Mouse (Mus musculus): Measurements from ENCODE around the gene Ptprn2. TPM values are rescaled to one million over a fixed set of nuclear protein-coding genes. Genes with fewer than 3 reads are reported as not detected.

The Ptprn2 gene
- polyA plus RNA-seq, 1 experiment from 2014 or later: 2.9 TPM

DNA sequence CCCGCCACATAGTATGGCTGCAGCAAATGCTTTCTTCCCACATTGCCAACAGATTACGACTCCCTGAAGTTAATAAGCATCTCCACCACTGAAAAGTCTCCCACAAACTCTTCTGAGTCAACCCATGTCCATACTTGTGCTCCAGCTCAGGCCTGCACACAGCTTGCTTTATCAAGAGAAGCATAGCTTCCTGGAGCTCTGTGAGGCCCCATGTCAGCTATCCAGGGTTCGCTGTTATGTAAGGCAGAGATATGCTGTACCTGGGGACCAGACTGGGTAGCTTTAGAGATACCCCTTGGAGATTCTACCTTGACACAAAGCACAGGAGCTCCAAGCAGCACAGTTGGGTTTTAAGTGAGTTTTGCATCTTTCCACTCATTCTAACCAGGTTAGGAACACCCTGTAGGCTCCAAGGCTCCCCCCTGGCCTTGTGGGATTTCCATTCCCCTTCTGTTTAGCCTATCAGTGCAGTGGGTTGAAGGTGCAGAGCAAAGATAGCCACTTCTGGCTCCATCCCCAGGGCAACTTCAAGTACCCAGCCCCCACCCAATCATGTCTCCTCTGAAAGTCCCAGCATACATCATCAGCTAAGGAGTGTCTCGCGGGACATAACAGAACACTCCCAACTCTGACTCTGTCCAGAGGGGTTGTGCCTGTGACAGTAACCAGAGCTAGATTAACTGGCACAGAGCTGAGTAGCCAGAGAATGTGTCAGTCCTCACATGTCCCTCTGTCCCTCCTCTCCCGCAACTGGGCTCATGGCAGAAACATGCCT lies 572.9 kb downstream of the Ptprn2 start:
- WGBS: 85% methylated on average over 6 of the region's 6 CpGs

DNA sequence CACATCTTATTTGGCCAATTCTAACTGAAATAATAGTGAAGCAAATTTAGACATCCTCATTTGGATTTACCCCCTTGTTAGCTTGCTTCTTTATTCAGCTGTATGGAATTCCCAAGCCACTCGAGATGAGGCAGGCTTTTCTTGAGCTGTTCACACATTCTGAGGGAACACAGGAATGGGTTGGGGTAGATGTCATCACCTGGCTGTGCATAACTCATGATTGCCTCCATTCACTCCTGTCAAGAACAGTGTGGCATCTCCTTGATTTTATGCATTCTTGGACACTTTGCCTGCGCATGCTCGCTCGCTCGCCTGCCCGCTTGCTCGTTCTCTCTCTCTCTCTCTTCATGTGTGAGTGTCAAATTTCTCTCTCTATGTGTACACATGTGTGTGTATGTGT lies 573.5 kb downstream of the Ptprn2 start:
- no peak overlapping the region for H3K4me3 ChIP-seq (ENCODE audit: low read depth, low read length)
- H3K4me2 ChIP-seq (ENCODE audit: low read depth): no peak overlapping the region
- no peak overlapping the region for H3K9ac ChIP-seq (ENCODE audit: low read length)
- H3K27ac ChIP-seq (ENCODE audit: low read depth, low read length): no peak overlapping the region
- WGBS: 88% methylated on average over 7 of the region's 7 CpGs
- H3K27me3 ChIP-seq (ENCODE audit: control insufficient read depth, insufficient read depth, low read length): no peaks in the 10 kb centered on the region
- ATAC-seq (ENCODE audit: insufficient read depth, low FRiP score, low TSS enrichment): no peak
- H3K4me1 ChIP-seq (ENCODE audit: control insufficient read depth, insufficient read depth, low read length): peaks cover 9% of the 10 kb centered on the region
- H3K9me3 ChIP-seq (ENCODE audit: control insufficient read depth, low read length): no peaks in the 10 kb centered on the region
- DNase-seq (ENCODE audit: low spot score): no peak
- no peaks in the 10 kb centered on the region for H3K36me3 ChIP-seq (ENCODE audit: control insufficient read depth, insufficient read depth, low read length)

More for the DNA sequence above, 572.9 kb downstream of the Ptprn2 start:
- Histone ChIP-seq H3K4me1 (ENCODE audit: control insufficient read depth, insufficient read depth, low read length) (peaks cover 9% of the 10 kb centered on the region), H3K4me2 (ENCODE audit: low read depth) (no peak overlapping the region), H3K9ac (ENCODE audit: low read length) (no peak overlapping the region), H3K27me3 (ENCODE audit: control insufficient read depth, insufficient read depth, low read length) (no peaks in the 10 kb centered on the region), H3K27ac (ENCODE audit: low read depth, low read length) (no peak overlapping the region), H3K36me3 (ENCODE audit: control insufficient read depth, insufficient read depth, low read length) (no peaks in the 10 kb centered on the region), H3K4me3 (ENCODE audit: low read depth, low read length) (no peak overlapping the region), H3K9me3 (ENCODE audit: control insufficient read depth, low read length) (no peaks in the 10 kb centered on the region)
- DNase-seq (ENCODE audit: low spot score): no peak
- ATAC-seq (ENCODE audit: insufficient read depth, low FRiP score, low TSS enrichment): no peak

DNA sequence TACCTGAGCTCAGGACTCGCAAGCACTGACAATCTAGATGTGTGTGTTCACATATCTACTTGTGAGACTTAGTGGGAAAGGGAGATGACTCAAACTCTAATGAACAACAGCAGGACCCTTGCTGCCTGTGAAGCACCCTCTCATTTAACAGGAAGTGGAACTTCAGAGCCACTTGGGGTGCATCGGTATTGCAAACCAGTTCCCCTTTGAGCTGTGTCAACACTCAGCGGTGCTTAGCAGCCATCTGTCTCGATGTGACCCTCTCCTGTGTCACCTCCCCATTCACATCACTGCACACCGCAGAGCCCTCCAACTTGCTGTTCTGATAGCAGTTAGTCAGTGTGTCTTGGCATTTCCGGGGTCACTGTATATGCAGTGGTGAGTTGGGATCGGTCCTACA lies 592.1 kb downstream of the Ptprn2 start:
- H3K4me3 ChIP-seq (ENCODE audit: low read depth, low read length): no peak overlapping the region
- no peaks in the 10 kb centered on the region for H3K9me3 ChIP-seq (ENCODE audit: control insufficient read depth, low read length)
- no peaks in the 10 kb centered on the region for H3K4me1 ChIP-seq (ENCODE audit: control insufficient read depth, insufficient read depth, low read length)
- no peaks in the 10 kb centered on the region for H3K36me3 ChIP-seq (ENCODE audit: control insufficient read depth, insufficient read depth, low read length)
- H3K27ac ChIP-seq (ENCODE audit: low read depth, low read length): no peak overlapping the region
- H3K9ac ChIP-seq (ENCODE audit: low read length): no peak overlapping the region
- DNase-seq (ENCODE audit: low spot score) (no peak), ATAC-seq (ENCODE audit: insufficient read depth, low FRiP score, low TSS enrichment) (no peak)
- WGBS: 76% methylated on average over 7 of the region's 7 CpGs
- H3K27me3 ChIP-seq (ENCODE audit: control insufficient read depth, insufficient read depth, low read length): no peaks in the 10 kb centered on the region
- H3K4me2 ChIP-seq (ENCODE audit: low read depth): no peak overlapping the region

DNA sequence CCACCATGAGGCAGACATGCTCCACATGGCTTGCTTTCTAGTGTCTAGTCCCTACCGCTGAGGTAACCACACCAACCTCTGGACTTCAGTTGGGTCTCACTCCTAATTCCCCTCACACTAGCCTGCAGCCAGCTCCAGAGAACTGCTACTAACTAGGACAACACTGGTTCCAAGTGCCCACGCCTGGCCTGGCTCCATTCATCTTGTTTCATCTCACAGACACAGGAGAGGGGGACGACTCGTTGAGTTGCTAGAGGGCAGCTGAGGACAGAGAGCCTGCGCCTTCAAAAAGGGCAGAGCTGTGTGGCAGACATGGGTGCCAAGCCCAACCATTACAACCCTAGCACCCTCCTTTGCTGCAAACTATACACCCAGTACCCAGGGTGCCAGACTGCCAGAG lies 593.4 kb downstream of the Ptprn2 start:
- no peak overlapping the region for H3K4me2 ChIP-seq (ENCODE audit: low read depth)
- no peaks in the 10 kb centered on the region for H3K27me3 ChIP-seq (ENCODE audit: control insufficient read depth, insufficient read depth, low read length)
- ATAC-seq (ENCODE audit: insufficient read depth, low FRiP score, low TSS enrichment) (no peak), DNase-seq (ENCODE audit: low spot score) (no peak)
- no peak overlapping the region for H3K9ac ChIP-seq (ENCODE audit: low read length)
- H3K9me3 ChIP-seq (ENCODE audit: control insufficient read depth, low read length): no peaks in the 10 kb centered on the region
- H3K36me3 ChIP-seq (ENCODE audit: control insufficient read depth, insufficient read depth, low read length): no peaks in the 10 kb centered on the region
- 91% methylated on average over 5 of the region's 5 CpGs for WGBS
- H3K4me1 ChIP-seq (ENCODE audit: control insufficient read depth, insufficient read depth, low read length): no peaks in the 10 kb centered on the region
- no peak overlapping the region for H3K4me3 ChIP-seq (ENCODE audit: low read depth, low read length)
- no peak overlapping the region for H3K27ac ChIP-seq (ENCODE audit: low read depth, low read length)

DNA sequence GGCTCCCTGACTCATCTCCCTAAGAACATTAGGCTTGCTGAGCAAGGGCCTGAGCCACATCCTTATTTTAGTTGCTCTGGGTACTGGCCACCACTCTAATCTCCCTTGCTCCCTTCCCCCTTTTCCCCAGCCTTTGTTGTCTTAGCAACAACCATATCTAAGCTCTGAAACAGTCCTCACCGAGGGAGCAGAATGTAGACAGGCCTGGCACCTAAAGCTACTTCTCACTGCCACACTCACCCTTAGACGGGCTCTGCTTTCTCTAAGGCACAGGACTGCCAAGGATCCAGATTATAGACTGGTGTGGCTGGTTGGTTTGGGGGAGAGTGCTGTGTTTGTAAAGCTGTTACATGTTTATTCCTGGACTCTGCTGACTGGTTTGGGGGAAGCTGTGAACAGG lies 594.2 kb downstream of the Ptprn2 start:
- Histone ChIP-seq H3K27me3 (ENCODE audit: control insufficient read depth, insufficient read depth, low read length) (no peaks in the 10 kb centered on the region), H3K27ac (ENCODE audit: low read depth, low read length) (no peak overlapping the region), H3K9ac (ENCODE audit: low read length) (no peak overlapping the region), H3K4me1 (ENCODE audit: control insufficient read depth, insufficient read depth, low read length) (no peaks in the 10 kb centered on the region), H3K9me3 (ENCODE audit: control insufficient read depth, low read length) (no peaks in the 10 kb centered on the region), H3K4me2 (ENCODE audit: low read depth) (no peak overlapping the region), H3K36me3 (ENCODE audit: control insufficient read depth, insufficient read depth, low read length) (no peaks in the 10 kb centered on the region), H3K4me3 (ENCODE audit: low read depth, low read length) (no peak overlapping the region)
- DNase-seq (ENCODE audit: low spot score): no peak
- WGBS: 80% methylated on average over 2 of the region's 2 CpGs
- no peak for ATAC-seq (ENCODE audit: insufficient read depth, low FRiP score, low TSS enrichment)

DNA sequence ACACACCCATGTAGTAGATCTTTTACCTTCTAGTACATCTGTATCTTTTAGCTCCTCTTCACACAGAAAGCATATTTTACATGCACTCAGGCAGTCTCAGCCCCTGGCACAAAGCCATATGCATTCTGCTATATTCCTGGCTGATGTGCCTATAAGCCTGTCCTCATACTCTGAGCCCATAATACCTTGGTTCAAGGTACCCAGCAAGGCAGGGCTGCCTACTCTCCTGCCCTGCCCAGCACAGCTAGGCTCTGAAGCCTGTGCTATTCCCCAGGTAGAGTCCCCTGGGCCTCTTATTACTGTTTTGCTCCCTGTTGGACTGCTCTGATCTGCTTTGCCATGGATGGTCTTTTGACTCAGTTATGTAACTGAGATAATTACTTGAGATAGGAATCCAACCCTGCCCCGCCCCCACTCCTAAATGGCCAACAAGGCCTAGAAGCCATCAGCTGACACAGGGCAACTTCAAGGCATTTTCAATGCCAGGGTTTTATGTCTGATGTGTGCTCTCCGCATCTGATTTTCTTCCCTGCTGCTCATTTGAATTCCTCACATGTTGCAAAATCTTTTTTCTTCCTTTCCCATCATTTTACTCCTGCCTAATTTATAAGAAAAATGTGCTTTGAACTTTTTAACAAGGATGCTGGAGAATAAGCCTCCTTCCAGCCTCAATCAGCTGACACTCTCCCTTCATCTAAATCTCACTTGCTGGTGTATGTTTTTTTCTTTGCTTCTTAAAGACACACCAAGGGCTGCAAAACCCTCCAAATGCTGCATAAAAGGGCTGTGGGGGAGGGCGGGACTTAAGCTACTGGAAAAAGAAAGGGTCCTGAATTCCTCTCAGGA lies 598.6 kb downstream of the Ptprn2 start:
- WGBS: 82% methylated on average over 3 of the region's 3 CpGs
- no peak overlapping the region for H3K4me2 ChIP-seq (ENCODE audit: low read depth)

DNA sequence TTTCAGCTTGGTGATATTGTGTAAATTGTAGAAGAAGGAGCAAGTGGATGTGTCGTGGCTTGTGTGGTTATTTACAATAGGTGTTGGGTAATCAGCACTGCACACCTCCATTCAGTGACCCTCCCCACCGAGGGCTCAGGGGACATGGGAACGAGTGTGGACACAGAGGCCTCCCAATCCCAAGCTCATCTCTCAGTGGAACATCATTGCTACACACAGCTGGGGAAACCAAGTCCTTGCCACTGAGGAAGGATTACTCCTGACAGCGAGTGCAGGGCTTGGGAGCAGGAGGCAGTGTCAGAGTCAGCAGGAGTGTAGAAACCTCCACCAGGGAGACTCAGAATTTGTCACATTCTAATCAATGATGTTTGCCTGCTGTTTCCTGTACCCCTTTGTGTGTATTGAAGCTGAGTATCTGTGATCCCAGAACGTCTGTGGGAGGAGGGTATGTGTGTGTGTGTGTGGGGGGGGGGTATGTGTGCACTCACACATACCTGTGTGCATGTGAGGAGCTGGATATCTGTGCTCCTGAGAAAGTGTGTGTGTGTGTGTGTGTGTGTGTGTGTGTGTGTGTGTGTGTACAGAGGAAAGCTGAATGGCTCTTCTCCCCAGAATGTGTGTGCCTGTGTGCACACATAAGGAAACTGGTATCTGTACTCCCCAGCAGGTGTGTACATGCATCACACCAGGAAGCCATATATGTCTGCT lies 599.3 kb downstream of the Ptprn2 start:
- Histone ChIP-seq H3K9ac (ENCODE audit: low read length) (no peak overlapping the region), H3K27ac (ENCODE audit: low read depth, low read length) (no peak overlapping the region), H3K4me1 (ENCODE audit: control insufficient read depth, insufficient read depth, low read length) (no peaks in the 10 kb centered on the region), H3K27me3 (ENCODE audit: control insufficient read depth, insufficient read depth, low read length) (no peaks in the 10 kb centered on the region), H3K9me3 (ENCODE audit: control insufficient read depth, low read length) (no peaks in the 10 kb centered on the region), H3K4me3 (ENCODE audit: low read depth, low read length) (no peak overlapping the region), H3K36me3 (ENCODE audit: control insufficient read depth, insufficient read depth, low read length) (no peaks in the 10 kb centered on the region), H3K4me2 (ENCODE audit: low read depth) (no peak overlapping the region)
- ATAC-seq (ENCODE audit: insufficient read depth, low FRiP score, low TSS enrichment) (no peak), DNase-seq (ENCODE audit: low spot score) (no peak)
- 56% methylated on average over 5 of the region's 5 CpGs for WGBS

More for the DNA sequence above, 598.6 kb downstream of the Ptprn2 start:
- H3K27ac ChIP-seq (ENCODE audit: low read depth, low read length): no peak overlapping the region
- ATAC-seq (ENCODE audit: insufficient read depth, low FRiP score, low TSS enrichment): no peak
- no peaks in the 10 kb centered on the region for H3K9me3 ChIP-seq (ENCODE audit: control insufficient read depth, low read length)
- no peak overlapping the region for H3K9ac ChIP-seq (ENCODE audit: low read length)
- no peak for DNase-seq (ENCODE audit: low spot score)
- no peaks in the 10 kb centered on the region for H3K27me3 ChIP-seq (ENCODE audit: control insufficient read depth, insufficient read depth, low read length)
- no peaks in the 10 kb centered on the region for H3K4me1 ChIP-seq (ENCODE audit: control insufficient read depth, insufficient read depth, low read length)
- H3K4me3 ChIP-seq (ENCODE audit: low read depth, low read length): no peak overlapping the region
- H3K36me3 ChIP-seq (ENCODE audit: control insufficient read depth, insufficient read depth, low read length): no peaks in the 10 kb centered on the region

DNA sequence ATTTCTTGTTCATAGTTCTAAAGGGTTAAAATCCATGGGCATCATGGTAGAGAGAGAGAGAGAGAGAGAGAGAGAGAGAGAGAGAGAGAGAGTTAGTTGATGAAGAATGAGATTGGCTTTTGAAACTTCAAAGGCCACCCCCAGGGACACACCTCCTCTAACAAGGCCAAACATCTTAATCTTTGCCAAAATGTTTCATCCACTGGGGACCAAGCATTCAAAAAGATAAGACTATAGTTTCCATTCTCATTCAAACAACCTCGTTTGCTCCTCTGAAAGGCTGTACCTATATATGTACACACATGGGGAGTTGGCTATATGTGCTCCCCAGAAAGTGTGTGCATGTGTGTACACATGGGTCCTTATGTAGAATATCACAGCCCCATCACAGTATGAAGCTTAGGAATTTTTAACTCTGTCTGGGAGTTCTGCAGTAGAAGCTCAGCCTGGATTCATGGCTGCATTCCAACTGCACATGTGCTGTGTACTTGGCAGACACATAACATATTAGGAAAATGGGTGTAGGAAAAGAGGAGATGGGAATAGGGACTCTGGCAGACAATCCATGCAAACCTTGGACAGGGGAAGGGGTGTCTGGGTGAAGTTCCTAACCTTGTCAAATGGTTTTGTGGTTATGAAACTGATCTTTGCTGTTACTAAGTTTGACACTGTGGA lies 600.3 kb downstream of the Ptprn2 start:
- no peak overlapping the region for H3K4me2 ChIP-seq (ENCODE audit: low read depth)
- DNase-seq (ENCODE audit: low spot score): no peak
- no peak for ATAC-seq (ENCODE audit: insufficient read depth, low FRiP score, low TSS enrichment)
- no peak overlapping the region for H3K27ac ChIP-seq (ENCODE audit: low read depth, low read length)
- H3K27me3 ChIP-seq (ENCODE audit: control insufficient read depth, insufficient read depth, low read length): no peaks in the 10 kb centered on the region
- WGBS: 82% methylated on average over 1 of the region's 1 CpGs
- no peaks in the 10 kb centered on the region for H3K36me3 ChIP-seq (ENCODE audit: control insufficient read depth, insufficient read depth, low read length)
- H3K9me3 ChIP-seq (ENCODE audit: control insufficient read depth, low read length): no peaks in the 10 kb centered on the region
- no peak overlapping the region for H3K9ac ChIP-seq (ENCODE audit: low read length)
- no peak overlapping the region for H3K4me3 ChIP-seq (ENCODE audit: low read depth, low read length)
- no peaks in the 10 kb centered on the region for H3K4me1 ChIP-seq (ENCODE audit: control insufficient read depth, insufficient read depth, low read length)
